Mouse (Mus musculus) heart, adult 11 months (tissue): ENCODE measurements around the gene Pde6g.
"Not testable (repeated sequence)": the region's sequence is repeated elsewhere in the genome, so short reads cannot be mapped to it uniquely, and the experiment has no call there.

Source experiments
- DNase-seq: peaks from one replicate; pipeline ENCODE4 v3.0.0; 2022

Gene Pde6g

GRCm38 (mm10) chr11:120418592-120418991, 34.7 kb downstream of the Pde6g start:
- DNase-seq = no peak

GRCm38 (mm10) chr11:120417852-120418251, 35.4 kb downstream of the Pde6g start:
- no peak for DNase-seq

- not testable (repeated sequence) for DNase-seq
These were observed 39.7 kb downstream of the Pde6g start for GRCm38 (mm10) chr11:120413621-120414020.

GRCm38 (mm10) chr11:120406445-120406844, 46.9 kb downstream of the Pde6g start:
- no peak for DNase-seq

- DNase-seq = no peak
These were observed 47.4 kb downstream of the Pde6g start for GRCm38 (mm10) chr11:120405867-120406266.

GRCm38 (mm10) chr11:120404814-120405213, 48.5 kb downstream of the Pde6g start:
- DNase-seq = no peak

GRCm38 (mm10) chr11:120399319-120399718, 54.0 kb downstream of the Pde6g start:
- DNase-seq = no peak
